Mouse (Mus musculus): ENCODE data around the gene Galnt2. TPM values are rescaled to one million over a fixed set of nuclear protein-coding genes. Genes with fewer than 3 reads are reported as not detected.

The Galnt2 gene
- polyA plus RNA-seq, 1 experiment from 2014 or later, result 44.0 TPM

GRCm38 (mm10) chr8:124286461-124287124 is 55.4 kb downstream of the Galnt2 start:
- peak; percentile 42 for ATAC-seq
- WGBS, result 59% methylated on average over 4 of the region's 4 CpGs
- peak; percentile 68 for TF ChIP-seq CTCF (IDR thresholded peaks at IDR 0.05; ENCODE audit: low read depth)
- Histone ChIP-seq H3K9me3 (ENCODE audit: control insufficient read depth) (no peaks in the 10 kb centered on the region), H3K36me3 (ENCODE audit: control insufficient read depth, insufficient read depth) (no peaks in the 10 kb centered on the region), H3K4me1 (replicated peaks; ENCODE audit: control insufficient read depth, insufficient read depth, low read length) (peaks cover 4% of the 10 kb centered on the region; the same call in 1 of the 2 replicates), H3K27ac (ENCODE audit: low read depth, low read length) (no peak overlapping the region), H3K4me2 (replicated peaks; ENCODE audit: low read depth) (no peak overlapping the region), H3K27me3 (replicated peaks; ENCODE audit: control insufficient read depth, insufficient read depth, low read length) (no peaks in the 10 kb centered on the region), H3K4me3 (ENCODE audit: low read depth, low read length) (no peak overlapping the region), H3K9ac (ENCODE audit: low read depth, low read length) (no peak overlapping the region)

- WGBS, result 72% methylated on average over 4 of the region's 4 CpGs
- Histone ChIP-seq H3K9me3 (ENCODE audit: control insufficient read depth) (no peaks in the 10 kb centered on the region), H3K27ac (ENCODE audit: low read depth, low read length) (no peak overlapping the region), H3K36me3 (ENCODE audit: control insufficient read depth, insufficient read depth) (no peaks in the 10 kb centered on the region), H3K4me2 (replicated peaks; ENCODE audit: low read depth) (no peak overlapping the region), H3K4me3 (ENCODE audit: low read depth, low read length) (no peak overlapping the region), H3K27me3 (replicated peaks; ENCODE audit: control insufficient read depth, insufficient read depth, low read length) (no peaks in the 10 kb centered on the region), H3K9ac (ENCODE audit: low read depth, low read length) (no peak overlapping the region), H3K4me1 (replicated peaks; ENCODE audit: control insufficient read depth, insufficient read depth, low read length) (peaks cover 4% of the 10 kb centered on the region; the same call in 1 of the 2 replicates)
- no peak for ATAC-seq
- no peak for TF ChIP-seq CTCF (IDR thresholded peaks at IDR 0.05; ENCODE audit: low read depth)
Measured at GRCm38 (mm10) chr8:124288215-124288864, 57.1 kb downstream of the Galnt2 start.

GRCm38 (mm10) chr8:124289481-124290050 is 58.4 kb downstream of the Galnt2 start:
- H3K4me1 ChIP-seq (replicated peaks; ENCODE audit: control insufficient read depth, insufficient read depth, low read length), result 0 out of 2 replicates have a peak, but pooled peaks cover 4% of the 10 kb centered on the region
- ATAC-seq, result no peak
- TF ChIP-seq CTCF (IDR thresholded peaks at IDR 0.05; ENCODE audit: low read depth), result no peak
- H3K36me3 ChIP-seq (ENCODE audit: control insufficient read depth, insufficient read depth), result no peaks in the 10 kb centered on the region
- no peaks in the 10 kb centered on the region for H3K9me3 ChIP-seq (ENCODE audit: control insufficient read depth)
- no peak overlapping the region for H3K9ac ChIP-seq (ENCODE audit: low read depth, low read length)
- no peak overlapping the region for H3K27ac ChIP-seq (ENCODE audit: low read depth, low read length)
- 74% methylated on average over 5 of the region's 5 CpGs for WGBS
- no peak overlapping the region for H3K4me2 ChIP-seq (replicated peaks; ENCODE audit: low read depth)
- no peaks in the 10 kb centered on the region for H3K27me3 ChIP-seq (replicated peaks; ENCODE audit: control insufficient read depth, insufficient read depth, low read length)
- H3K4me3 ChIP-seq (ENCODE audit: low read depth, low read length), result no peak overlapping the region

- Histone ChIP-seq H3K4me3 (ENCODE audit: low read depth, low read length) (no peak overlapping the region), H3K36me3 (ENCODE audit: control insufficient read depth, insufficient read depth) (no peaks in the 10 kb centered on the region), H3K4me2 (replicated peaks; ENCODE audit: low read depth) (no peak overlapping the region), H3K9ac (ENCODE audit: low read depth, low read length) (no peak overlapping the region), H3K27me3 (replicated peaks; ENCODE audit: control insufficient read depth, insufficient read depth, low read length) (no peaks in the 10 kb centered on the region), H3K4me1 (replicated peaks; ENCODE audit: control insufficient read depth, insufficient read depth, low read length) (no peaks in the 10 kb centered on the region), H3K9me3 (ENCODE audit: control insufficient read depth) (no peaks in the 10 kb centered on the region), H3K27ac (ENCODE audit: low read depth, low read length) (no peak overlapping the region)
- no peak for ATAC-seq
- WGBS, result 83% methylated on average over 9 of the region's 9 CpGs
- peak; percentile 74 for TF ChIP-seq CTCF (IDR thresholded peaks at IDR 0.05; ENCODE audit: low read depth)
Measured at GRCm38 (mm10) chr8:124290911-124291691, 59.9 kb downstream of the Galnt2 start.

GRCm38 (mm10) chr8:124291693-124292092 is 60.5 kb downstream of the Galnt2 start:
- Histone ChIP-seq H3K4me1 (replicated peaks; ENCODE audit: control insufficient read depth, insufficient read depth, low read length) (no peaks in the 10 kb centered on the region), H3K9ac (ENCODE audit: low read depth, low read length) (no peak overlapping the region), H3K4me3 (ENCODE audit: low read depth, low read length) (no peak overlapping the region), H3K36me3 (ENCODE audit: control insufficient read depth, insufficient read depth) (no peaks in the 10 kb centered on the region), H3K4me2 (replicated peaks; ENCODE audit: low read depth) (no peak overlapping the region), H3K9me3 (ENCODE audit: control insufficient read depth) (no peaks in the 10 kb centered on the region), H3K27ac (ENCODE audit: low read depth, low read length) (no peak overlapping the region), H3K27me3 (replicated peaks; ENCODE audit: control insufficient read depth, insufficient read depth, low read length) (no peaks in the 10 kb centered on the region)
- ATAC-seq, result peak; percentile 24; the same call in 1 of the 2 replicates
- 70% methylated on average over 5 of the region's 5 CpGs for WGBS
- no peak for TF ChIP-seq CTCF (IDR thresholded peaks at IDR 0.05; ENCODE audit: low read depth)

- WGBS, result 77% methylated on average over 9 of the region's 9 CpGs
- no peak for TF ChIP-seq CTCF (IDR thresholded peaks at IDR 0.05; ENCODE audit: low read depth)
- Histone ChIP-seq H3K4me2 (replicated peaks; ENCODE audit: low read depth) (no peak overlapping the region), H3K4me3 (ENCODE audit: low read depth, low read length) (no peak overlapping the region), H3K9me3 (ENCODE audit: control insufficient read depth) (no peaks in the 10 kb centered on the region), H3K27ac (ENCODE audit: low read depth, low read length) (no peak overlapping the region), H3K27me3 (replicated peaks; ENCODE audit: control insufficient read depth, insufficient read depth, low read length) (no peaks in the 10 kb centered on the region), H3K4me1 (replicated peaks; ENCODE audit: control insufficient read depth, insufficient read depth, low read length) (no peaks in the 10 kb centered on the region), H3K9ac (ENCODE audit: low read depth, low read length) (no peak overlapping the region), H3K36me3 (ENCODE audit: control insufficient read depth, insufficient read depth) (no peaks in the 10 kb centered on the region)
- no peak for ATAC-seq
Measured at GRCm38 (mm10) chr8:124292965-124293364, 61.8 kb downstream of the Galnt2 start.
